Mouse (Mus musculus) adrenal gland, postnatal 0 days (tissue): ENCODE measurements around the gene Etl4. TPM values are rescaled to one million over a fixed set of nuclear protein-coding genes. Genes with fewer than 3 reads are reported as not detected.

Experiments
- microRNA-seq: library from miRNA; unstranded; fragments of <30 nt; microRNA quantifications from one replicate; pipeline ENCODE4, GENCODE M21; 2016; ENCODE audit warnings: borderline replicate concordance; ENCODE audit not compliant: insufficient number of aligned reads
- polyA plus RNA-seq: library from polyadenylated mRNA; unstranded; fragments of >200 nt; fragmentation: Nextera tagmentation; extraction: Ambion mirVana; gene quantifications from 2 replicates; pipeline ENCODE4 v1.2.1, GENCODE M21; 2015

Gene Etl4
- 24.0 and 24.5 TPM in 2 replicates for polyA plus RNA-seq

DNA sequence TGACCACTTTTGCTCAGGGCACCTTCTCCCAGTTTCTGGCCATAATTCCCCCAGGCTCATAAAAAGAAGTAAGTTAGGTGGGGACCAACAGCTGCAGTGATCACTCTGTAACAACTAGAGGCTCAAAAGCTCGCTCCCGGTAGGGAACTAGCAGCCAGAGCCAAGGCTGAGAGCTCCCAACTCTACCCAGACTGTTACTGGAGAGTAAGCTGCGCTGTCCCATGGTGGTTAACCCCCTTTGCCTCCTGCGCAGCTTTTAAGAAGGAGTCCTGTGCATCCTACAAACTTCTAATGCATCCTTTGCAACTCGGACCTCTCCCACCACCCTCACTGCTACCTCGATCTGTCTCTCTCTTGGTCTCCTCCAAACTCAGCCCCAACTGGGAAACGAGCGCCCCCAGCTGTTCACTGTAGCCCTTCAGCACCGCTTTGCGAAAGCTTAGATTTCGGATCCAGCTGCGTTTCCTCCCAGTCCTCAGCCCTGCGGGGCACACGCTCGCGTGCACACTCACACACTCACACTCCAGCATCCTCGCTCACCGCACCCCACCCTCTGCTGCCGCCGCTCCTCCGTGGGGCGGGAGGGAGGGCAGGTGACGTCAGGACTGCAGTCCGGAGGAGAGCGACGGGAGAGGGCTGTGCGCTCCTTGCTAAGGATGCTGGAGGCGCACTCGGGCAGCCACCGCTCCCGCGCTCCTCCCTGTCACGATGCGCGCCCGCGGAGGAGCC lies at the start of gene Etl4:
Etl4 (plus strand) TSS at position 610 of the 729 bp plus-strand sequence.

Small RNA genes within 50 kb of the gene (microRNA-seq; reads per million reads assigned to microRNA genes)
- not detected for gene Gm44457
